Mouse (Mus musculus) adrenal gland, postnatal 10 days (tissue): ENCODE measurements at regions not wholly inside any gene's neighbourhood (a gene's known extent, or its start where the extent isn't known, plus 50 kb on each side); places are given as distances from the start of the nearest gene placed in this dataset.

Source experiments
- DNase-seq: peaks from one replicate; pipeline ENCODE4 v3.0.0; 2021; ENCODE audit warnings: mixed read lengths

DNA sequence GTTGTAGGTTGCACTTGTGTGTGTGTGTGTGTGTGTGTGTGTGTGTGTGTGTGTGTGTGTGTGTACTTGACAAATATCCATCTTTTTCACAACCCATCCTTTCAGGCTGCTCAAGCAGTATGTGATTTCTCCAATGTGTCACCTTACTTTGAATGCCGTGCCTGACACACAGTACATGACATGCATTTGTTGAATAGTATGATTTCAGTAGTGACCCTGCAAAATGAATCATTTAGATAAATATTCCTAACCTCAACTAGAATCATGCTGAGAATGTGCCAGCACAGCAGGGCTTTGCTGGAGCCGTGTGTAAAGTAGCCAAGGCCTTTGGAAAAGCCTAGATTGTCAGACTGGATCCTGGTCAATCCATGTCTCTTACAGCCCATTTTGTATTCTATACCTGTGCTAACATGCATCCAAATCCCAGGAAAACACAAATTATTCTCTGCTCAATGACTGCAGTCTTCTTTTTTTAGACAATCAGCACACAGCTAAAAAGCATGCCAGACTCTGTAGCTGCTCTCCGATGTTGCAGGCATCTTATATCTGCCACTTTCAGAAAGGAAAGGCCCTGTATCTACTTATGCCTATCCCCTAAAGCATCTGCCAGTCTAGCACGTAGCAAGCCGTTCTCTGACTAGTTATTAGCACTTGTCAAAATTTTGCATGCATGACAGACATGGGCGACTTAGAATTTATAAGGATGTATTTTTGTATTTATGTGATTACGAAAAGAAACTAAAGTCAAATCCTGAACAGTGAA is 60.0 kb upstream of the Gpr141 start:
- DNase-seq = peak; percentile 9

- no peak for DNase-seq
Measured at GRCm38 (mm10) chr13:19882889-19883288, 58.8 kb upstream of the Gpr141 start.

DNA sequence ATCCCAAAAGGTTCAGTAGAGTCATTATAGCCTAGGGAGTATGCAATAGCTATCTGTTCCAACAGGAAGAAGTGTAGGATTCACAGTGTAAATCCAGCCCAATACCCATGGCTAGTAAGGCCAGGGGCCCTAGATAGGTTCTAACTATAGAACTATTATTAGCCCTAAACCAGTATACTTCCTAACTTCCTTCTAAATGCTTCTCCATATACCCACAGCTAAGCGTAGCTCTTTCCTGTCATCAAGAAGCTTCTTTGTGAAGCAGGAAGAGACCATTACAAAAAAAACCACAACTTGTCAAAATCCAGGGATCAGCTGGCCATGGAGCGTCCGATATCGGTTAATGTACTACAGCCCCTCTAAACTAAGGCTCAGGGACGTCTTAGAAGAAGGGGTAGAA is 57.7 kb upstream of the Gpr141 start:
- no peak for DNase-seq

DNA sequence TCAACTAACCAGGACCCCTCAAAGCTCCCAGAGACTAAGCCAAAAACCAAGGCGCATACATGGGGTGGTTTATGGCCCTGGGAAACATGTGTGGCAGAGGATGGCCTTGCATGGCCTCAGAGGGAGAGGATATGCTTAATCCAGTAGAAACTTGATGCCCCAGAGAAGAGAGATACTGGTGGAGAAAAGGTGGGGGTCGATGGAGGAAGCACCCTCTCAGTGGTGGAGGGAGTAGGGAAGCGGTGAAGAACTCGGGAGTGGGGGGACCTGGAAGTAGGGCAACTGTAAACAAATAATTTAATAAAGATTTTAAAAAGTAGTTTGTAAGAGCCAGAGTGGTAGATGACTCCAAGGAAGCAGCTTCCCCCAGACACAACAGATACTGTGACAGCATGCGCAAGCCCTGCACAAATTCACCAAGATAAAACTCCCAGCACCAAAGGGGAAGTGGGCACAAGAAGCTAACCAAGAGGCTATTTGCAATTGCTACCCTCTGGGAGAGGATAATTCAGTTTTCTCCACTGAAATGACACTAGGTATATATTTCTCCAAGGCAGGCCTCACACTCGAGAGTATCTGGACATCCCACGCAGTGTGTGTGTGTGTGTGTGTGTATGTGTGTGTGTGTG is 50.7 kb upstream of the Gpr141 start:
- no peak for DNase-seq
